ENCODE assay signal across 13 mouse cellular contexts in genomic region chr6:51361611-51362180, GRCm38 (mm10).
DNase-seq lines count a peak whose midpoint lies in the region; ATAC-seq lines count a peak whose summit lies in the region.
"Had no signal": no experiment of that assay in that cellular context is flagged by ENCODE, and none has a peak within 500 bp of the region (broad histone marks: within the 10 kb centered on the region; RNA-seq: fewer than 3 reads in every experiment).

No protein-coding gene starts in this region.

- no peak overlapping the region for H3K9ac ChIP-seq in hindbrain, embryonic 13.5 days
- H3K9ac ChIP-seq in embryonic facial prominence, embryonic 13.5 days, result no peak overlapping the region
- no peak overlapping the region for H3K9ac ChIP-seq in limb, embryonic 12.5 days (replicated peaks)
- H3K9ac ChIP-seq in intestine, embryonic 15.5 days, result no peak overlapping the region
- H3K9ac ChIP-seq: heart, embryonic 13.5 days; liver, embryonic 12.5 days; lung, embryonic 15.5 days; midbrain, embryonic 13.5 days had no signal

- no peak overlapping the region for H3K4me2 ChIP-seq in hindbrain, embryonic 13.5 days
- H3K4me2 ChIP-seq in embryonic facial prominence, embryonic 13.5 days, result no peak overlapping the region; the same call in 1 of the 2 replicates
- no peak overlapping the region for H3K4me2 ChIP-seq in limb, embryonic 12.5 days
- no peak overlapping the region for H3K4me2 ChIP-seq in intestine, embryonic 15.5 days (replicated peaks)
- H3K4me2 ChIP-seq: midbrain, embryonic 13.5 days had no signal

- H3K4me1 ChIP-seq in hindbrain, embryonic 13.5 days (replicated peaks), result peaks cover 6% of the 10 kb centered on the region
- peaks cover 12% of the 10 kb centered on the region for H3K4me1 ChIP-seq in hindbrain, embryonic 10.5 days (replicated peaks)
- peaks cover 22% of the 10 kb centered on the region for H3K4me1 ChIP-seq in embryonic facial prominence, embryonic 13.5 days
- peaks cover 14% of the 10 kb centered on the region for H3K4me1 ChIP-seq in limb, embryonic 12.5 days (replicated peaks)
- no peaks in the 10 kb centered on the region for H3K4me1 ChIP-seq in intestine, embryonic 15.5 days (replicated peaks)

- no peaks in the 10 kb centered on the region for H3K9me3 ChIP-seq in hindbrain, embryonic 13.5 days
- H3K9me3 ChIP-seq in hindbrain, embryonic 10.5 days, result no peaks in the 10 kb centered on the region
- no peaks in the 10 kb centered on the region for H3K9me3 ChIP-seq in embryonic facial prominence, embryonic 13.5 days
- H3K9me3 ChIP-seq in limb, embryonic 12.5 days, result no peaks in the 10 kb centered on the region
- no peaks in the 10 kb centered on the region for H3K9me3 ChIP-seq in intestine, embryonic 15.5 days
- H3K9me3 ChIP-seq: heart, embryonic 13.5 days; liver, embryonic 12.5 days; lung, embryonic 15.5 days; midbrain, embryonic 13.5 days had no signal

- no peak for DNase-seq in hindbrain, embryonic 10.5 days (ENCODE audit: low spot score)
- DNase-seq in adipocyte (ENCODE audit: low spot score), result peak; percentile 26
- no peak for DNase-seq in adrenal gland, postnatal 25 days
- no peak for DNase-seq in embryo, embryonic 10.5 days (ENCODE audit: low spot score)

- no peak for ATAC-seq in hindbrain, embryonic 13.5 days (ENCODE audit: low FRiP score)
- peak; percentile 48; the same call in 1 of the 2 replicates for ATAC-seq in embryonic facial prominence, embryonic 13.5 days (ENCODE audit: insufficient number of reproducible peaks, insufficient read depth, low FRiP score, low TSS enrichment, low read depth)
- ATAC-seq in limb, embryonic 12.5 days (ENCODE audit: insufficient number of reproducible peaks, insufficient read depth, low FRiP score, low TSS enrichment, low read depth), result no peak
- no peak for ATAC-seq in intestine, embryonic 15.5 days
- ATAC-seq: liver, embryonic 12.5 days had no signal

- no peaks in the 10 kb centered on the region for H3K36me3 ChIP-seq in hindbrain, embryonic 13.5 days
- H3K36me3 ChIP-seq in hindbrain, embryonic 10.5 days, result no peaks in the 10 kb centered on the region
- no peaks in the 10 kb centered on the region for H3K36me3 ChIP-seq in embryonic facial prominence, embryonic 13.5 days
- no peaks in the 10 kb centered on the region for H3K36me3 ChIP-seq in limb, embryonic 12.5 days
- H3K36me3 ChIP-seq in intestine, embryonic 15.5 days, result no peaks in the 10 kb centered on the region
- H3K36me3 ChIP-seq: heart, embryonic 13.5 days; liver, embryonic 12.5 days; lung, embryonic 15.5 days; midbrain, embryonic 13.5 days had no signal

- H3K27me3 ChIP-seq in hindbrain, embryonic 13.5 days, result no peaks in the 10 kb centered on the region
- no peaks in the 10 kb centered on the region for H3K27me3 ChIP-seq in hindbrain, embryonic 10.5 days (ENCODE audit: insufficient read depth, poor library complexity, severe bottlenecking)
- peaks cover 3% of the 10 kb centered on the region; the same call in 1 of the 2 replicates for H3K27me3 ChIP-seq in embryonic facial prominence, embryonic 13.5 days
- no peaks in the 10 kb centered on the region for H3K27me3 ChIP-seq in limb, embryonic 12.5 days
- no peaks in the 10 kb centered on the region for H3K27me3 ChIP-seq in intestine, embryonic 15.5 days (replicated peaks)
- H3K27me3 ChIP-seq: lung, embryonic 15.5 days; midbrain, embryonic 13.5 days had no signal

- peak overlapping the region; percentile 25; the same call in 1 of the 2 replicates for H3K27ac ChIP-seq in hindbrain, embryonic 13.5 days
- no peak overlapping the region for H3K27ac ChIP-seq in hindbrain, embryonic 10.5 days
- H3K27ac ChIP-seq in embryonic facial prominence, embryonic 13.5 days, result peak overlapping the region; percentile 87
- H3K27ac ChIP-seq in limb, embryonic 12.5 days, result peak overlapping the region; percentile 85
- H3K27ac ChIP-seq in intestine, embryonic 15.5 days, result no peak overlapping the region
- H3K27ac ChIP-seq: gastrocnemius, adult 2 months; heart, embryonic 13.5 days; liver, embryonic 12.5 days; lung, embryonic 15.5 days; midbrain, embryonic 13.5 days had no signal

- no peak overlapping the region for H3K4me3 ChIP-seq in hindbrain, embryonic 13.5 days
- H3K4me3 ChIP-seq in hindbrain, embryonic 10.5 days, result no peak overlapping the region
- no peak overlapping the region for H3K4me3 ChIP-seq in embryonic facial prominence, embryonic 13.5 days
- H3K4me3 ChIP-seq in limb, embryonic 12.5 days (replicated peaks), result no peak overlapping the region
- H3K4me3 ChIP-seq in intestine, embryonic 15.5 days (replicated peaks), result no peak overlapping the region
- H3K4me3 ChIP-seq: heart, embryonic 13.5 days; liver, embryonic 12.5 days; midbrain, embryonic 13.5 days had no signal

- WGBS in hindbrain, embryonic 13.5 days, result 66% methylated on average over 12 of the region's 12 CpGs
- 78% methylated on average over 12 of the region's 12 CpGs for WGBS in hindbrain, embryonic 10.5 days
- WGBS in embryonic facial prominence, embryonic 13.5 days, result 38% methylated on average over 12 of the region's 12 CpGs
- WGBS in limb, embryonic 12.5 days, result 69% methylated on average over 12 of the region's 12 CpGs
- WGBS in intestine, embryonic 15.5 days, result 81% methylated on average over 12 of the region's 12 CpGs

Comparison
In these comparisons a context has a peak if more than half of its experiments do, and no peak if none do; other contexts are left out.
1. H3K27ac ChIP-seq: peak in hindbrain, embryonic 13.5 days (single experiment), embryonic facial prominence, embryonic 13.5 days (single experiment) and limb, embryonic 12.5 days (single experiment); none in hindbrain, embryonic 10.5 days (single experiment) and intestine, embryonic 15.5 days (single experiment).